Mouse (Mus musculus) left cerebral cortex, adult 2 months (tissue): ENCODE measurements around the gene 2300002M23Rik. TPM values are rescaled to one million over a fixed set of nuclear protein-coding genes. Genes with fewer than 3 reads are reported as not detected.

Experiments used
- DNase-seq, 2 experiments: peaks; one replicate each; pipeline ENCODE4 v3.0.0; 2021 to 2022; ENCODE audit warnings: low spot score in 2 of 2, mixed read lengths in 1 of 2; ENCODE audit errors: extremely low spot score in 1 of 2
- H3K27ac ChIP-seq: fragments of 200-600 bp; 2 replicates; pipeline ENCODE4 v1.8.1; 2022
- H3K4me3 ChIP-seq: fragments of 200-600 bp; 2 replicates; pipeline ENCODE4 v1.8.1; 2022
- CTCF ChIP-seq: fragments of 200-600 bp; IDR thresholded peaks from 2 replicates; pipeline ENCODE4 v1.8.1; 2022; ENCODE audit warnings: antibody characterized with exemption, mild to moderate bottlenecking, moderate library complexity
- intact Hi-C: fragments of 180-260 bp; cut with DNase I; formaldehyde crosslinking; loops from one replicate; pipeline ENCODE4 v1.15.1; 2025
- total RNA-seq, 2 experiments: library from RNA; stranded (reverse); gene quantifications; 2 replicates each; pipeline ENCODE4 v1.2.3; 2021

2300002M23Rik gene
- total RNA-seq, 2 experiments from 2014 or later = not detected

- TF ChIP-seq CTCF = no peak
- Histone ChIP-seq H3K4me3 (no peak overlapping the region; the same call in 1 of the 2 replicates), H3K27ac (peak overlapping the region; percentile 67)
- DNase-seq = no peak
- intact Hi-C loops = no loop called here
Measured at GRCm38 (mm10) chr17:35544001-35544400, 23.2 kb upstream of the 2300002M23Rik start.

DNA sequence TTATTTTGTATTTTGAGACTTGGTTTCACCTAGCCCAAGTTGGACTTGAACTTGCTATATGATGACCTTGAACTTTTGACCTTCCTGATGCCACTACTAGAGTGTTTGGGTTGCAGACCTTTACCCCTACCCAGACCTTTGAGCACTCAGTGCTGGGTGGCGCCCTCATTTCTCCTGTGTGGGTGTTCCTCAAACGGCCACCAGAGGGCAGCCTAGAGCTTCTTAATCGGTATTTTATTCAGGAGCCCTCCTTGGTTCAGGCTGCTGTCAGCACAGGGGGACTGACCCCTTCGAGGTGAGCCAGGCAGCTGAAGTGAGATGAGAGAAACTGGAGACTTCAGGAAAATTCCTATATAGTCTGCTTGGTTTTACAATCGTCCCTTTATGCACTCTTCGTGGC lies 22.6 kb upstream of the 2300002M23Rik start:
- no peak overlapping the region for H3K27ac ChIP-seq
- intact Hi-C loops = no loop called here
- H3K4me3 ChIP-seq = no peak overlapping the region
- DNase-seq = peak; percentile 44 to 62
- TF ChIP-seq CTCF = peak; percentile 95

DNA sequence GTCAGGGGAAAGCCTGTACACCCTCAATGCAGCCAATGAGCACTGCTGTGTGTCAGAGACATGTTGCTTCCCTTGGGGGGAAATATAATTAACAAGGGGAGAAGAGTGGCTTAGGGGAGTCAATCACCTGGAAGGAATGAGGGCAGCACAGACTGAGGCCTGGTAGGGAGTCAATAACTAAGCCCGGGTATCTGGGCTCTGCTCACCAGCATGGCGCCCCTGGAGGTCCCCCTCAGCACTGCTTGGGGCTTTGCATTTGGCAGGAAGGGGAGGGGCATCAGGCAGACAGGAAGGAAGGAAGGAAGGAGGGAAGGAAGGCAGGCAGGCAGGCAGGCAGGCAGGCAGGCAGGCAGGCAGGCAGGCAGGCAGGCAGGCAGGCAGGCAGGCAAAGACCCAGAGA lies 19.8 kb upstream of the 2300002M23Rik start:
- H3K27ac ChIP-seq = no peak overlapping the region; the same call in 1 of the 2 replicates

DNA sequence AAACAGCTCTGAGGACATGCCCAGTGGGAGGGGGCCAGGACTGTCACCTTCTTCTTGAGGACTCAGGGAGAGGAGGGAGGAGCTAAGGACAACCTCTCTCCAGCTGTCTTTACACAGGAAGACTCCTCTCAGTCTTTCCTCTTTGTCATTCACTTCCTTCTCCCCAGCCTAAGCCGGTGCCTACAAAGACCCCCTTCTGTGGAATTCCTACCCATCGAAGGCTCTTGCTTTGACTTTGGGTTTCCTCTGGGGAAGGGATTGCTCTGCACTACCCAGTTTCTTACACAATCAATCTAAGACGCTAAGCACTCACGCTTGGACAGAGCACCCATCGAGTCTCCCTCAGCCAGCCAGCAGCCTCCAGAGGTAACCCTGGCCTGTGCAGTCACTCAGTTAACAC lies 18.6 kb upstream of the 2300002M23Rik start:
- Histone ChIP-seq H3K4me3 (no peak overlapping the region), H3K27ac (peak overlapping the region; percentile 85; the same call in 1 of the 2 replicates)
- intact Hi-C loops = no loop called here
- DNase-seq = peak in 1 of 2 experiments; percentile 4
- TF ChIP-seq CTCF = no peak

More for the DNA sequence above, 19.8 kb upstream of the 2300002M23Rik start:
- TF ChIP-seq CTCF = no peak
- DNase-seq = no peak
- intact Hi-C loops = no loop called here
- H3K4me3 ChIP-seq = no peak overlapping the region

GRCm38 (mm10) chr17:35549437-35550142 lies 17.7 kb upstream of the 2300002M23Rik start:
- intact Hi-C loops = no loop called here
- Histone ChIP-seq H3K4me3 (no peak overlapping the region), H3K27ac (peak overlapping the region; percentile 85)
- peak; percentile 68 to 82 for DNase-seq
- TF ChIP-seq CTCF = no peak

DNA sequence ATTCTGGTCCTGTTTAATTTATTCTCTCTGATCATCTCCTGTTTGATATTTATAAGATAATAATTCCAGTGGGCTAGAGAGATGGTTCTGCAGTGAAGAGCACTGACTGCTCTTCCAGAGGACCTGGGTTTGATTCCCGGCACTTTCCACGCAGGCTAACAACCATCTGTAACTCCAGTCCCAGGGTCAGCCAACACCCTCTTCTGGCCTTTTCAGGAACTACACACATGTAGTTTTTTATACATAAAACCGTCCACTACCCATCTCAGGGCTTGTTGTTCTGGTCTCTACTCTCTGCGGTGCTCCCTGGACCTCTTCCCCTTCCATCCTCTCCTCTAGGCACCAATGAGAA lies 17.1 kb upstream of the 2300002M23Rik start:
- H3K27ac ChIP-seq = peak overlapping the region; percentile 85
- peak; percentile 20 for TF ChIP-seq CTCF

DNA sequence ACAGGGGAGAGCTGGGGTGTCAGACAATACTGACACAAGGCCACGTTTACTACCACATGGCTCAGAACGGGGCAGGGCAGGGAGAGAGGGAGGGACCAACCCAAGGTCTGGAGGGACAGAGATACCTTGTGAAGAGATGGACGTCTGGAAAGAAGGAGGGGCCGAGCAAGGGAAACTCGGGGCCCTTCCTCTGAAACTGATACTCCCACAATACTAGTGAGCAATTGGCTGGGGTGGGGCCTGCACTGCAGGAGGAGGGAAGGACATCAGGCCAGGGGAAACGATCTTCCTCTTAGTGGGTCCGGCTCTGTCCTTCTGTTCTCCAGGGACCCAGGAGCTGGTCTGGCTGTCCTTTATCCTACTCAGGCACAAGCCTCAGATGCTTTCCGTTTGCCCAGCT lies 16.4 kb upstream of the 2300002M23Rik start:
- no peak for DNase-seq
- intact Hi-C loops = no loop called here
- H3K4me3 ChIP-seq = no peak overlapping the region
- no peak for TF ChIP-seq CTCF
- H3K27ac ChIP-seq = no peak overlapping the region; the same call in 1 of the 2 replicates

More for the DNA sequence above, 17.1 kb upstream of the 2300002M23Rik start:
- DNase-seq = no peak
- no peak overlapping the region for H3K4me3 ChIP-seq
- intact Hi-C loops = no loop called here

DNA sequence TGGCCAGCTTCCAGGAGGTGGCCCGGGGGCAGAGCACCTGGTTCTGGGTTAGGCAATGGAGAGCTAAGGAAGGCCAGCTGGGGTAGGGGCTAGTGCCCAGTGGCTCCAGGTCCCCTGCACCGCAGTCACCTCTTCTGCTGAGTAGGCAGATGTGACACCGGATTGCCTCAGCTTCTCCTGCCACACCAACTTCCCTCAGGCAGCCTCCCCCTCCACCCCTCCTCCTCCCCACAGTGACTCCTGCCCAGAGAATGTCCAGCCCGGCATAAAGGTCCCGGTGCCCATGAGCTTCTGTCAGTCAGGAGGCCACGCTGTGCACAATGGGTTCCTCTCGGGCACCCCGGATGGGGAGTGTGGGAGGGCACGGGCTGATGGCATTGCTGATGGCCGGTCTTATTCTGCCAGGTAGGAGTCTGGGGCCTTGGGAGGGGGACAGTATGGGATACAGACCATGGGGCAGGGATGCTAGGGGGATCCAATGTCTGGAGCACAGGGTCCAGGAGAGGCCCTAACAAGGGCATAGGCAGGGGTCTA lies 15.3 kb upstream of the 2300002M23Rik start, which contains the start of gene Cdsn:
Gene Cdsn, plus strand, starts transcription at position 248 of the 534 bp plus-strand sequence.
- TF ChIP-seq CTCF = no peak
- intact Hi-C loops = no loop called here
- no peak for DNase-seq
- H3K4me3 ChIP-seq = no peak within 1 kb of the TSS
- H3K27ac ChIP-seq = peak within 1 kb of the TSS; percentile 32; the same call in 1 of the 2 replicates

- no peak for DNase-seq
- no peak for TF ChIP-seq CTCF
- Histone ChIP-seq H3K4me3 (no peak overlapping the region), H3K27ac (no peak overlapping the region)
- intact Hi-C loops = no loop called here
Measured at GRCm38 (mm10) chr17:35554321-35554720, 12.9 kb upstream of the 2300002M23Rik start.

DNA sequence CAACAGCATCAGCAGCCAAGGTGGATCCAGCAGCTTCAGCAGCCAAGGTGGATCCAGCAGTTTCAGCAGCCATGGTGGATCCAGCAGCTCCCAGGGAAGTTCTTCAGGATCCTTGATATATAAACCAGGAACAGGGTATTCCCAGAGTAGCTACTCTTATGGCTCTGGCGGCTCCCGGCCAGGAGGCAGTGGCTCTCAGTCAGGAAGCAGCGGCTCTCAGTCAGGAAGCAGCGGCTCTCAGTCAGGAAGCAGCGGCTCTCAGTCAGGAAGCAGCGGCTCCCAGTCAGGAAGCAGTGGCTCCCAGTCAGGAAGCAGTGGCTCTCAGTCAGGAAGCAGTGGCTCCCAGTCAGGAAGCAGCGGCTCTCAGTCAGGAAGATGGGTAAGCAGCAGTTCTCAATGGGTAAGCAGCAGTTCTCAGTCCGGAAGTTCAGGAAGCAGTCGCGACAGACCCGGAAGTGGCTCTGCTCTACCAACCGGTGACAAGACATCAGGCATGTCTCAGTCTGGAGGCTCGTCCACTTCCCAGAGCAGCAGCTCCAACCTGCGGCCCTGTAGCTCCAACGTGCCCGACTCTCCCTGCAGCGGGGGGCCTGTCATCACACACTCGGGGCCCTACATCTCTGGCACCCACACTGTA lies 12.4 kb upstream of the 2300002M23Rik start:
- intact Hi-C loops = no loop called here
- TF ChIP-seq CTCF = no peak
- DNase-seq = no peak
- Histone ChIP-seq H3K27ac (no peak overlapping the region), H3K4me3 (no peak overlapping the region)

- intact Hi-C loops = no loop called here
- H3K27ac ChIP-seq = no peak overlapping the region
- H3K4me3 ChIP-seq = no peak overlapping the region
- TF ChIP-seq CTCF = no peak
- no peak for DNase-seq
Measured at GRCm38 (mm10) chr17:35556186-35556765, 11.0 kb upstream of the 2300002M23Rik start.

GRCm38 (mm10) chr17:35556812-35557211 lies 10.4 kb upstream of the 2300002M23Rik start:
- intact Hi-C loops = no loop called here
- TF ChIP-seq CTCF = peak; percentile 73
- H3K27ac ChIP-seq = no peak overlapping the region
- no peak for DNase-seq
- H3K4me3 ChIP-seq = no peak overlapping the region
